Mouse (Mus musculus): Measurements from ENCODE around the gene Triobp. TPM values are rescaled to one million over a fixed set of nuclear protein-coding genes. Genes with fewer than 3 reads are reported as not detected.

Triobp gene
- total RNA-seq (2015; ENCODE audit: low replicate concordance), result 42.6 and 43.6 TPM in 2 replicates
- total RNA-seq (2017; ENCODE audit: low replicate concordance), result 16.3 and 20.9 TPM in 2 replicates

GRCm38 (mm10) chr15:78947657-78948056 lies at the start of gene Triobp:
Triobp (plus strand) TSS chr15:78947724.
- peak; percentile 78 for ATAC-seq (replicated peaks; ENCODE audit: low FRiP score, poor library complexity, severe bottlenecking)

- no peak for ATAC-seq (replicated peaks; ENCODE audit: low FRiP score, poor library complexity, severe bottlenecking)
These were observed 49.0 kb upstream of the Triobp start for GRCm38 (mm10) chr15:78898507-78899001.

DNA sequence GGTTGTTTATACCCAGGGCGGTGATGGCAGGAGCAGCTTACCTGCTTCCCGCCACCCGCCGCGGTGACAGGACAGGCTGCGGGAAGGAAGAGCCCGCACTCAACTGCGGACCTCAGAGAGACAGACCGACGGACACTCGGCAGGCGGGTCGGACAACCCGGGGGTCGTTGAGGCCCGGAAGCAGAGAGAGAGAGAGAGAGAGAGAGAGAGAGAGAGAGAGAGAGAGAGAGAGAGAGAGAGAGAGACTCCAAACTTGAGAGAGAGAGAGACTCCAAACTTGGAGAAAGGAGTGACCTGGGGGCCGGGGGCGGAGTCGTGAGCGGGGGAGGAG lies 48.1 kb upstream of the Triobp start, which contains the start of gene Gm49510:
Gene Gm49510, plus strand, starts transcription at position 259 of the 331 bp plus-strand sequence.
- no peak for ATAC-seq (replicated peaks; ENCODE audit: low FRiP score, poor library complexity, severe bottlenecking)

- ATAC-seq (replicated peaks; ENCODE audit: low FRiP score, poor library complexity, severe bottlenecking), result 0 out of 2 replicates have a peak, but pooled peaks have one; percentile 28
These were observed 47.6 kb upstream of the Triobp start, which contains the start of gene Sh3bp1 for GRCm38 (mm10) chr15:78899740-78900584. Sh3bp1 (plus strand) TSS chr15:78899768.

DNA sequence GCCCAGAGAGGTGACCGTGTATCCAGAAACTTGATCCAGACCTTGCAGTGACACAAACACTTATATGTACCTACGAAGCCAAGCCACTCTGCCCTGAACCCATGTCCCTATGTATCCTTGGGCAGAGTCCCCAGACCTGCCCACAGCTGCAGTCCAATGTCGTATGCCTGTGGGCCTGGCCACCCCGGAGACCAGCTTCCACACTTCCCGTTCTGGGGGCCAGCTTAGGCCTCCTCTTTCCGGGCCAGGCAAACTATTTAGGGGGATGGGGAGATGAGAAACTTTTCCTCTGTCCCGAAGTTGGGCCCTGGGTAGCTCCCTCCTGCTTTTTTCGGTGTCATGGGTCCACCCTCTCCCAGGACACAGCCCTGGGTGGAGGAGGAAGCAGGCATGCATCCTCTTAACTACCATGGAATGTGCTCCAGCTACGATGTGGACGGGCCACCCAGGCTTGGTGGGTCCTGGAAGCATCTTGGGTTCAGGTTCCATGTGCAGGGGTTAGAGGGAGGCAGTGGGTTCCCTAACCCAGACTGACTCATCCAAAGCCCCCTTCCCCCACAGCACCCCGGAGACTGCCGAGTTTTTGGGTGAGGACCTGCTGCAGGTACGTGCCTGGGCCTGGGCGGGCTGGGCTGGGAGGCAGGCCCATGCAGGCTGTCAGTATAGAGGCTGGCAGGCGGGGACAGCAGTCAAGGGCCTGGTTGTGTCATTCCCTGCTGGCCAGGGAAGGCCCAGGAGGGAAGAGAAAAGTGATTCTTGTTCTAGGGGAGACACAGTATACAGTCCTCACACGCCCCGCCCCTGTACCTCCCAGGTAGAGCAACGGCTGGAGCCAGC lies 46.7 kb upstream of the Triobp start:
- no peak for ATAC-seq (replicated peaks; ENCODE audit: low FRiP score, poor library complexity, severe bottlenecking)

GRCm38 (mm10) chr15:78901422-78901789 lies 46.1 kb upstream of the Triobp start:
- ATAC-seq (replicated peaks; ENCODE audit: low FRiP score, poor library complexity, severe bottlenecking), result no peak

GRCm38 (mm10) chr15:78903243-78903642 lies 44.3 kb upstream of the Triobp start:
- ATAC-seq (replicated peaks; ENCODE audit: low FRiP score, poor library complexity, severe bottlenecking), result peak; percentile 68

- no peak for ATAC-seq (replicated peaks; ENCODE audit: low FRiP score, poor library complexity, severe bottlenecking)
These were observed 39.1 kb upstream of the Triobp start for GRCm38 (mm10) chr15:78908399-78908798.

GRCm38 (mm10) chr15:78908982-78909381 lies 38.5 kb upstream of the Triobp start:
- no peak for ATAC-seq (replicated peaks; ENCODE audit: low FRiP score, poor library complexity, severe bottlenecking)

GRCm38 (mm10) chr15:78912040-78912439 lies 35.5 kb upstream of the Triobp start:
- ATAC-seq (replicated peaks; ENCODE audit: low FRiP score, poor library complexity, severe bottlenecking), result no peak

DNA sequence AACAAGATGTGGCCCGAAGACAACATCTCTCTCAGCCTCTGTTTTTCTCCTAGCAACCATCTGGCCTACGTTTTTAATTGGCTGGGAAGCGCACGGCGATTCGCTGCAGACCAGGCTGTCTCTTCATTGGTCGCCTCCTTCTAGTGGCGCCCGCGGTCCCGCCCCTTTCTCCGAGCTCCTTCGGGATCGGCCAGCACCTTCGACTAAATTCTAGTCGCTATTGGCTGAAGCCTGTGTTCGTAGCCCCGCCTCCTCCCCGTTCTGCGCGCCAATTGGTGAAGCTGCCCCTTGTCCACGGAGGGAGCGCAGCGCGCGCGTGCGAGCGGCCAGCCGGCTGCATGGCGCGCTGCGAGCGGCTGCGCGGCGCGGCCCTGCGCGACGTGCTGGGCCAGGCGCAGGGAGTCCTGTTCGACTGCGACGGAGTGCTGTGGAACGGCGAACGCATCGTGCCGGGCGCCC lies 33.9 kb upstream of the Triobp start, which contains the start of gene Pdxp:
Gene Pdxp, plus strand, starts transcription at position 288 of the 459 bp plus-strand sequence.
- ATAC-seq (replicated peaks; ENCODE audit: low FRiP score, poor library complexity, severe bottlenecking), result peak; percentile 85

DNA sequence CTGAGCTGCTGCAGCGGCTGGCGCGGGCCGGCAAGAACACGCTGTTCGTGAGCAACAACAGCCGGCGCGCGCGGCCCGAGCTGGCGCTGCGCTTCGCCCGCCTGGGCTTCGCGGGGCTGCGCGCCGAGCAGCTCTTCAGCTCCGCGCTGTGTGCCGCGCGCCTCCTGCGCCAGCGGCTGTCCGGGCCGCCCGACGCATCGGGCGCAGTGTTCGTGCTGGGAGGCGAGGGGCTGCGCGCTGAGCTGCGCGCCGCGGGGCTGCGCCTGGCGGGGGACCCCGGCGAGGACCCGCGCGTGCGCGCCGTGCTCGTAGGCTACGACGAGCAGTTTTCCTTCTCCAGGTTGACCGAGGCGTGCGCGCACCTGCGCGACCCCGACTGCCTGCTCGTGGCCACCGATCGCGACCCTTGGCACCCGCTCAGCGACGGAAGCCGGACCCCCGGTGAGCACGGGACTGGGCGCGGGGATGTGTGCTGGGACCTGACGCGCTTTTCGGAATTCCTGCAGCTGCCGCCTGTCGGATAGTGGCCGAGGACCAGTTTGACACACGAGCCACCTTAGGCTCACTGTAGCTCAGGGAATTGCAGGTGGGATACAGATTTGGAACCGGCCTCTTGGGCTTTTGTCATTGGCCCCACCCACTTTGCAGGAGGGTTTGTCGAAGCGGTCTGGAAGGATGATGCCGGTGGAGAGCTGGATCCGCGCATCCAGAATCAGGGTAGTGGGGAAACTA lies 33.3 kb upstream of the Triobp start:
- no peak for ATAC-seq (replicated peaks; ENCODE audit: low FRiP score, poor library complexity, severe bottlenecking)

GRCm38 (mm10) chr15:78914823-78915659 lies 32.5 kb upstream of the Triobp start:
- no peak for ATAC-seq (replicated peaks; ENCODE audit: low FRiP score, poor library complexity, severe bottlenecking)

- ATAC-seq (replicated peaks; ENCODE audit: low FRiP score, poor library complexity, severe bottlenecking), result peak; percentile 69
These were observed 31.9 kb upstream of the Triobp start for GRCm38 (mm10) chr15:78915660-78916017.

DNA sequence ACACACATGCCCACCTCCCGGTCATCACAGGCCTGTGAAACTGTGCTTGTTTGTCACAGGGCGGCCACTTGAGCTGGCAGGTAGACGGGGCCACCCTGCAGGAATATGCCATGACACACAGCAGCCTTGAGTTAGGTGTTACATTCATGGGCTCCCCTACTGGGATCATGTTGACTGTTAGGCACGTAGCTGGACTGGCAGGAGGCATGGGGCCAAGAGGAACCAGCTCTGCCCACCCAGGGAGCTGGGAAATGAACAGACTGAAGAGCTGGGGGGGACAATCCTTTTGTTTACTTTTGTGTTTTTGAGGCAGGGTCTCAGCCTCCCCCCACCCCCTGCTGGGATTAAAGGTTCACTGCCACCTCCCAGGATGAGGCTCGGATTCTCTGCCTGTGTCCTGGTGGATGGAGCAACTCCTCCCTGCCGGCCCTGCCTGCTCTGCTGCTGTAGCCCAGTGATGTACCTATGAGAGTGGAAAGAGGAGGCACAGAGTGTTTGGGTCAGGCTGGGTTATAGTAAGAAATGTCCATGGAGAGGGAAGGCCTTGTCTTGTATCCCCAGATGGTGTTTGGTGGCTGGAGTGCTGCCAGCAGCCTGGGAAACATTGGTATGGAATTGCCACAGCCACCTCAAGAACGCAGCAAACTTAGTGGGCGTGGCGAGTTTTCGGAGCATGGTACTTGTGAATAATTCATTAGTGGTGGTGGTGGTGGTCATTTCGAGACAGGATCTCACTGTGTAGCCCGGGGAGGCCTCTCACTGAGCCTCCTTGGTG lies 31.3 kb upstream of the Triobp start:
- ATAC-seq (replicated peaks; ENCODE audit: low FRiP score, poor library complexity, severe bottlenecking), result no peak

DNA sequence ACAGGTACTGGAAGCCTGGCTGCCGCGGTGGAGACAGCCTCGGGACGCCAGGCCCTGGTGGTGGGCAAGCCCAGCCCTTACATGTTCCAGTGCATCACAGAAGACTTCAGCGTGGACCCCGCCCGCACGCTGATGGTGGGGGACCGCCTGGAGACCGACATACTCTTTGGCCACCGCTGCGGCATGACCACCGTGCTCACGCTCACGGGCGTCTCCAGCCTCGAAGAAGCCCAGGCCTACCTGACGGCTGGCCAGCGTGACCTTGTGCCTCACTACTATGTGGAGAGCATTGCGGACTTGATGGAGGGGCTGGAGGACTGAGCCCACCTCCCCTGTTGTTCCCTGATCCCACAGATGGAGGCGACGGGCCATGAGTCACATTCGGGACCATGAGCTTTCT lies 29.4 kb upstream of the Triobp start:
- no peak for ATAC-seq (replicated peaks; ENCODE audit: low FRiP score, poor library complexity, severe bottlenecking)

DNA sequence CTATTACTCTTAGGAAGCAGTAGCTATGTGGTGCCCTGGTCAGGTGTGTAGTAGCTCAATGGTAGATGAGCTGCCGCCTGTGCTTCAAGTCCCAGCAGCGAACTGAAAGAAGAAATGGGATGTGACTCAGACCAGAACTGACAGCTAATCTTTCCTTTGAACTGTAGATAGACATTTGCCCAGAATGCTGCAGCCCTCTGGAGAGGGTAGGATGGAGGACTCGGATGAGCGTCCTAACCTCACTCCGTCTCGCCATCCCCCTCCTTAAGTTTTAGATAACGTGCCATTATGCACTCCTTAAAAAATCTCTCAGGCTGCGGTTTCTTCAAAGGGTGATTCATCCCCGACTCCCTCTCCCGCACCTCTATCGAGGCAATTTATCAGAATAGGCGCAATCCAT lies 27.6 kb upstream of the Triobp start:
- no peak for ATAC-seq (replicated peaks; ENCODE audit: low FRiP score, poor library complexity, severe bottlenecking)

GRCm38 (mm10) chr15:78922700-78923099 lies 24.8 kb upstream of the Triobp start:
- ATAC-seq (replicated peaks; ENCODE audit: low FRiP score, poor library complexity, severe bottlenecking), result peak; percentile 86

Data from erythroblast, adult 5-6 weeks (primary cell).